10 mouse cellular contexts compared by ENCODE assay signal in the genomic region with DNA sequence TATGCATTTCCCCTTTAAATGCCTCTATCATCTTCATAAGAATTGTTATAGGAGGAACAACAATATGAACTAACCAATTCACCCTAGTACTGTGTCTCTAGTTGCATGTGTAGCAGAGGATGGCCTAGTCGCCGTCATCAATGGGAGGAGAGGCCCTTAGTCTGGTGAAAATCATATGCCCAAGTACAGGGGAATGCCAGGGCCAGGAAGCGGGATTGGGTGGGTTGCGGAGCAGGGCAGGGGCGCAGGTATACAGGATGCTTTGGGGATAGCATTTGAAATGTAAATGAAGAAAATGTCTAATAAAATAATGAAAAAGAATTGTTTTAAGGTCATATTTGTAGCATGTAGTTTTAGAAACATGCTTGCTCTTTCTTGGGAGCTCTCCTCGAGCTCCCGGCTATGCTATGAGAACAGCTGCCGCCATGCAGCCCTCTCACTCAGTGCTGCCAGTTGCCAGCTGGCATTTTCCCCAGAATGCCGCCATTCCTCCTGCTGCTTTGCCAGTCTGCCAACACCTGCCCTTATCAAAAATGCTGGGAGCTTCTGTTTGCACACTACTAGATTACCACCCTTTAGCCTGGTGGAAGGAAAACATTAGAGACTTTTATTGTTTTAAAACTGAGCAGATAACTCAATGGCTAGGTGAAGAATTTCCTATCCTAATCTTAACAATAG.
DNase-seq lines count a peak whose midpoint lies in the region; ATAC-seq lines count a peak whose summit lies in the region.
"Had no signal": no experiment of that assay in that cellular context is flagged by ENCODE, and none has a peak within 500 bp of the region (broad histone marks: within the 10 kb centered on the region; RNA-seq: fewer than 3 reads in every experiment).

No protein-coding gene starts in this region.

- peak; percentile 17 for DNase-seq in adrenal gland, postnatal 10 days
- DNase-seq in adrenal gland, adult 18-20 months (ENCODE audit: low spot score in 2 of 2): no peak
- peak; percentile 1 for DNase-seq in retina, adult 2 months (ENCODE audit: low read depth, low spot score)
- DNase-seq in retina, postnatal 1 day: no peak
- DNase-seq in layer of hippocampus, postnatal 25 days (ENCODE audit: extremely low spot score in 1 of 2, low spot score in 1 of 2): peak; percentile 48 to 69
- DNase-seq in telencephalon, adult 2 months (ENCODE audit: low read depth, low spot score): peak; percentile 52
- DNase-seq in liver, embryonic 11.5 days (ENCODE audit: low spot score): no peak

- no peaks in the 10 kb centered on the region for H3K9me3 ChIP-seq in liver, embryonic 11.5 days (ENCODE audit: control insufficient read depth, low read length)
- H3K9me3 ChIP-seq: embryonic facial prominence, embryonic 15.5 days had no signal

- no peaks in the 10 kb centered on the region for H3K27me3 ChIP-seq in liver, embryonic 11.5 days (replicated peaks; ENCODE audit: control insufficient read depth, insufficient read depth, low read length)
- H3K27me3 ChIP-seq: embryonic facial prominence, embryonic 15.5 days had no signal

- no peak for ATAC-seq in CD4-positive, CD25-positive, alpha-beta regulatory T cell, adult 4 months
- no peak for ATAC-seq in liver, embryonic 11.5 days (replicated peaks; ENCODE audit: low FRiP score)

- WGBS in liver, embryonic 11.5 days: 92% methylated on average over 9 of the region's 9 CpGs

- no peaks in the 10 kb centered on the region for H3K4me1 ChIP-seq in liver, embryonic 11.5 days (replicated peaks; ENCODE audit: control insufficient read depth, insufficient read depth, low read length)
- H3K4me1 ChIP-seq: embryonic facial prominence, embryonic 15.5 days had no signal

- no peak overlapping the region for H3K27ac ChIP-seq in liver, embryonic 11.5 days (ENCODE audit: low read depth, low read length)
- H3K27ac ChIP-seq: embryonic facial prominence, embryonic 15.5 days; kidney, postnatal 0 days had no signal

- H3K9ac ChIP-seq in liver, embryonic 11.5 days (ENCODE audit: low read depth, low read length): no peak overlapping the region
- H3K9ac ChIP-seq: embryonic facial prominence, embryonic 15.5 days had no signal

- H3K4me3 ChIP-seq in liver, embryonic 11.5 days (ENCODE audit: low read depth, low read length): no peak overlapping the region
- H3K4me3 ChIP-seq: embryonic facial prominence, embryonic 15.5 days had no signal

- H3K4me2 ChIP-seq in liver, embryonic 11.5 days: no peak overlapping the region
- H3K4me2 ChIP-seq: embryonic facial prominence, embryonic 15.5 days had no signal

- H3K36me3 ChIP-seq in liver, embryonic 11.5 days (ENCODE audit: control insufficient read depth, insufficient read depth, low read length): no peaks in the 10 kb centered on the region
- H3K36me3 ChIP-seq: embryonic facial prominence, embryonic 15.5 days had no signal

Comparison
In these comparisons a context has a peak if more than half of its experiments do, and no peak if none do; other contexts are left out.
1. DNase-seq: peak in adrenal gland, postnatal 10 days (single experiment), retina, adult 2 months (single experiment), layer of hippocampus, postnatal 25 days (2 of 2) and telencephalon, adult 2 months (single experiment); none in adrenal gland, adult 18-20 months (0 of 2), retina, postnatal 1 day (single experiment) and liver, embryonic 11.5 days (single experiment).